Mouse (Mus musculus) neural tube, embryonic 12.5 days (tissue): ENCODE measurements around the gene Caskin2. TPM values are rescaled to one million over a fixed set of nuclear protein-coding genes. Genes with fewer than 3 reads are reported as not detected.

Experiments
- microRNA-seq: library from miRNA; unstranded; fragments of <30 nt; microRNA quantifications from one replicate; pipeline ENCODE4, GENCODE M21; 2017
- polyA plus RNA-seq: library from polyadenylated mRNA; unstranded; fragments of >200 nt; fragmentation: Nextera tagmentation; extraction: Ambion mirVana; gene quantifications from 2 replicates; pipeline ENCODE4 v1.2.1, GENCODE M21; 2016

Gene Caskin2
- polyA plus RNA-seq, 1 experiment from 2014 or later, result 16.7 TPM

Small RNA genes lying within 50 kb of the gene (microRNA-seq; reads per million reads assigned to microRNA genes)
- not detected for gene Mir5621

Other genes starting within 250 kb of the Caskin2 start
- 141 and 143 TPM in 2 replicates for gene Nup85, start 249.2 kb downstream of the Caskin2 start, polyA plus RNA-seq
- 85.2 and 90.2 TPM in 2 replicates for gene Mrps7, start 209.7 kb downstream of the Caskin2 start, polyA plus RNA-seq
- gene Gga3, start 209.6 kb downstream of the Caskin2 start, polyA plus RNA-seq, result 33.7 and 38.5 TPM in 2 replicates
- gene Mif4gd, start 200.7 kb downstream of the Caskin2 start, polyA plus RNA-seq, result 11.6 and 12.5 TPM in 2 replicates
- gene Slc25a19, start 185.3 kb downstream of the Caskin2 start, polyA plus RNA-seq, result 27.5 and 28.2 TPM in 2 replicates
- 173 and 186 TPM in 2 replicates for gene Grb2, start 105.0 kb downstream of the Caskin2 start, polyA plus RNA-seq
- 32.6 and 34.7 TPM in 2 replicates for gene Tmem94, start 48.2 kb downstream of the Caskin2 start, polyA plus RNA-seq
- 26.4 and 30.7 TPM in 2 replicates for gene Tsen54, start 1.1 kb upstream of the Caskin2 start, polyA plus RNA-seq
- gene Llgl2, start 10.4 kb upstream of the Caskin2 start, polyA plus RNA-seq, result 3.9 and 5.7 TPM in 2 replicates
- gene Myo15b, start 44.8 kb upstream of the Caskin2 start, polyA plus RNA-seq, result 0.11 and 0.19 TPM in 2 replicates
- 1.8 and 2.7 TPM in 2 replicates for gene Smim5, start 86.3 kb upstream of the Caskin2 start, polyA plus RNA-seq
- gene Smim6, start 98.4 kb upstream of the Caskin2 start, polyA plus RNA-seq, result 0.83 and 1.0 TPM in 2 replicates
- 53.7 and 54.8 TPM in 2 replicates for gene Sap30bp, start 119.6 kb upstream of the Caskin2 start, polyA plus RNA-seq
- 24.2 and 30.2 TPM in 2 replicates for gene Recql5, start 119.8 kb upstream of the Caskin2 start, polyA plus RNA-seq
- gene Itgb4, start 161.1 kb upstream of the Caskin2 start, polyA plus RNA-seq, result 0.99 and 1.4 TPM in 2 replicates
- 100 and 109 TPM in 2 replicates for gene Galk1, start 199.1 kb upstream of the Caskin2 start, polyA plus RNA-seq
- 2,060 and 2,115 TPM in 2 replicates for gene H3f3b, start 214.3 kb upstream of the Caskin2 start, polyA plus RNA-seq
- gene Unk, start 216.7 kb upstream of the Caskin2 start, polyA plus RNA-seq, result 47.9 and 48.6 TPM in 2 replicates